10 mouse cellular contexts compared by ENCODE assay signal in genomic region chr3:145651978-145652321, GRCm38 (mm10). TPM values are rescaled to one million over a fixed set of nuclear protein-coding genes. Genes with fewer than 3 reads are reported as not detected.
DNase-seq lines count a peak whose midpoint lies in the region; ATAC-seq and TF ChIP-seq lines count a peak whose summit lies in the region.
"Had no signal": no experiment of that assay in that cellular context is flagged by ENCODE, and none has a peak within 500 bp of the region (broad histone marks: within the 10 kb centered on the region; RNA-seq: fewer than 3 reads in every experiment).

No protein-coding gene starts in this region.

- H3K9me3 ChIP-seq in heart, embryonic 13.5 days: no peaks in the 10 kb centered on the region
- H3K9me3 ChIP-seq in E14TG2a.4 (ENCODE audit: low read length): peaks cover 26% of the 10 kb centered on the region
- H3K9me3 ChIP-seq in forebrain, postnatal 0 days (ENCODE audit: low read length): no peaks in the 10 kb centered on the region
- no peaks in the 10 kb centered on the region for H3K9me3 ChIP-seq in midbrain, embryonic 12.5 days

- WGBS in heart, embryonic 13.5 days: 3% methylated on average over 10 of the region's 10 CpGs
- WGBS in forebrain, postnatal 0 days: 7% methylated on average over 10 of the region's 10 CpGs
- 3% methylated on average over 10 of the region's 10 CpGs for WGBS in midbrain, embryonic 12.5 days
- 38% methylated on average over 10 of the region's 10 CpGs for WGBS in cerebellum, adult 2 months

- peak overlapping the region; percentile 88 for H3K4me3 ChIP-seq in heart, embryonic 13.5 days
- H3K4me3 ChIP-seq in E14TG2a.4 (replicated peaks; ENCODE audit: low read length): peak overlapping the region; percentile 73
- 0 out of 2 replicates have a peak overlapping the region, but pooled peaks have one; percentile 5 for H3K4me3 ChIP-seq in forebrain, postnatal 0 days (ENCODE audit: low read depth, low read length)
- H3K4me3 ChIP-seq in midbrain, embryonic 12.5 days: 0 out of 2 replicates have a peak overlapping the region, but pooled peaks have one; percentile 46
- H3K4me3 ChIP-seq in cerebellum, adult 2 months (replicated peaks; ENCODE audit: insufficient read depth, low read depth, low read length): no peak overlapping the region

- peak overlapping the region; percentile 96 for H3K27ac ChIP-seq in heart, embryonic 13.5 days (replicated peaks)
- no peak overlapping the region for H3K27ac ChIP-seq in forebrain, postnatal 0 days (ENCODE audit: low read depth, low read length)
- H3K27ac ChIP-seq in midbrain, embryonic 12.5 days (replicated peaks): peak overlapping the region; percentile 47
- H3K27ac ChIP-seq in cerebellum, adult 2 months (ENCODE audit: insufficient read depth, low read length): no peak overlapping the region

- DNase-seq in heart, postnatal 10 days: no peak
- no peak for DNase-seq in forebrain, postnatal 0 days
- no peak for DNase-seq in left cerebral cortex, postnatal 14 days (ENCODE audit: low spot score in 2 of 2)
- no peak for DNase-seq in thymus, postnatal 36 days
- no peak for DNase-seq in cerebellum, adult 2 months

- peak overlapping the region; percentile 86 for H3K4me2 ChIP-seq in heart, embryonic 13.5 days
- peak overlapping the region; percentile 82 for H3K4me2 ChIP-seq in forebrain, postnatal 0 days (ENCODE audit: low read depth)
- peak overlapping the region; percentile 86 for H3K4me2 ChIP-seq in midbrain, embryonic 12.5 days (replicated peaks)

- no peak for TF ChIP-seq CTCF in E14TG2a.4 (conservative IDR thresholded peaks at IDR 0.05; ENCODE audit: low read length)
- no peak for TF ChIP-seq CTCF in forebrain, postnatal 0 days (IDR thresholded peaks at IDR 0.05; ENCODE audit: low read depth)
- TF ChIP-seq CTCF in cerebellum, adult 2 months (IDR thresholded peaks at IDR 0.05; ENCODE audit: borderline replicate concordance, insufficient read depth, low read depth, low read length): no peak

- no peak for TF ChIP-seq POLR2A in cerebellum, adult 2 months (IDR thresholded peaks at IDR 0.05; ENCODE audit: borderline replicate concordance, insufficient read depth, low read length)

- peaks cover 24% of the 10 kb centered on the region for H3K36me3 ChIP-seq in heart, embryonic 13.5 days
- H3K36me3 ChIP-seq in E14TG2a.4 (ENCODE audit: insufficient read depth, low read length): peaks cover 13% of the 10 kb centered on the region
- no peaks in the 10 kb centered on the region for H3K36me3 ChIP-seq in forebrain, postnatal 0 days (ENCODE audit: insufficient read depth)
- H3K36me3 ChIP-seq in midbrain, embryonic 12.5 days: no peaks in the 10 kb centered on the region

- H3K27me3 ChIP-seq in heart, embryonic 13.5 days (replicated peaks): no peaks in the 10 kb centered on the region
- H3K27me3 ChIP-seq in E14TG2a.4 (ENCODE audit: insufficient read depth, low read length): peaks cover 61% of the 10 kb centered on the region
- H3K27me3 ChIP-seq in forebrain, postnatal 0 days (ENCODE audit: insufficient read depth, low read length): peaks cover 21% of the 10 kb centered on the region
- H3K27me3 ChIP-seq in midbrain, embryonic 12.5 days: peaks cover 72% of the 10 kb centered on the region
- no peaks in the 10 kb centered on the region; the same call in 1 of the 2 replicates for H3K27me3 ChIP-seq in cerebellum, adult 2 months (ENCODE audit: control insufficient read depth, insufficient read depth, low read length)

- ATAC-seq in heart, embryonic 13.5 days (ENCODE audit: extremely low read depth, insufficient number of reproducible peaks, low FRiP score, low TSS enrichment): no peak
- no peak for ATAC-seq in forebrain, postnatal 0 days
- ATAC-seq in midbrain, embryonic 12.5 days (ENCODE audit: low FRiP score, low read depth): no peak
- ATAC-seq: CD4-positive, CD25-positive, alpha-beta regulatory T cell, adult 4 months had no signal

- H3K9ac ChIP-seq in heart, embryonic 13.5 days: peak overlapping the region; percentile 98
- no peak overlapping the region for H3K9ac ChIP-seq in forebrain, postnatal 0 days
- 0 out of 2 replicates have a peak overlapping the region, but pooled peaks have one; percentile 12 for H3K9ac ChIP-seq in midbrain, embryonic 12.5 days (replicated peaks)

- H3K4me1 ChIP-seq in heart, embryonic 13.5 days: peaks cover 62% of the 10 kb centered on the region
- peaks cover 57% of the 10 kb centered on the region for H3K4me1 ChIP-seq in E14TG2a.4 (replicated peaks; ENCODE audit: low read depth, low read length)
- peaks cover 17% of the 10 kb centered on the region for H3K4me1 ChIP-seq in forebrain, postnatal 0 days (ENCODE audit: insufficient read depth)
- peaks cover 63% of the 10 kb centered on the region for H3K4me1 ChIP-seq in midbrain, embryonic 12.5 days
- 0 out of 2 replicates have a peak, but pooled peaks cover 4% of the 10 kb centered on the region for H3K4me1 ChIP-seq in cerebellum, adult 2 months (ENCODE audit: control insufficient read depth, insufficient read depth, low read length)

- intact Hi-C loops in heart, postnatal 10 days (cut with DNase I): loop anchor here (5.0 kb wide), 1 partner anchor 180 kb away; no protein-coding TSS in a partner anchor
- intact Hi-C loops in left cerebral cortex, postnatal 14 days (cut with DNase I): loop anchor here (2.0 to 5.0 kb wide), 2 partner anchors 107 to 180 kb away; partner anchors contain the start of gene Ddah1

RNA-seq across cellular contexts. Expression of gene Ccn1, which starts 2.2 kb away (rescaled TPM):
- polyA plus RNA-seq in heart, embryonic 13.5 days (2015; fragmentation: Nextera tagmentation; extraction: Ambion mirVana): 60.0 and 62.1 TPM in 2 replicates
- 10 to 100 TPM; 39.4 to 45.3 TPM for total RNA-seq in heart, postnatal 10 days (2021)
- total RNA-seq in forebrain, postnatal 0 days (2014; rRNA removed): 8.5 and 8.9 TPM in 2 replicates
- 11.7 and 13.6 TPM in 2 replicates for polyA plus RNA-seq in forebrain, postnatal 0 days (2015; fragmentation: Nextera tagmentation; extraction: Ambion mirVana)
- 22.5 and 29.2 TPM in 2 replicates for polyA plus RNA-seq in midbrain, embryonic 12.5 days (2016; fragmentation: Nextera tagmentation; extraction: Ambion mirVana)
- 1 to 10 TPM; 5.6 to 9.4 TPM for total RNA-seq in left cerebral cortex, postnatal 14 days (2021)
- polyA plus RNA-seq in cerebellum, adult 2 months (2012; rRNA removed): 2.8 TPM in 2 replicates
- total RNA-seq: neutrophil, adult 5-6 weeks had no signal
- polyA plus RNA-seq: CD4-positive, CD25-positive, alpha-beta regulatory T cell, adult 4 months had no signal

Comparison
In these comparisons a context has a peak if more than half of its experiments do, and no peak if none do; other contexts are left out.
1. H3K27ac ChIP-seq: peak in heart, embryonic 13.5 days (single experiment) and midbrain, embryonic 12.5 days (single experiment); none in forebrain, postnatal 0 days (single experiment) and cerebellum, adult 2 months (single experiment).
2. Peak in every context shown above with its lines, with median percentiles within 50 percentile points of each other: H3K4me2 ChIP-seq.